Mouse (Mus musculus) embryonic fibroblast, embryonic 13.5 days (primary cell): ENCODE measurements around the gene Pknox1.

Experiments
- CTCF ChIP-seq: IDR thresholded peaks from 2 replicates; pipeline ENCODE4 v1.5.1; 2011; ENCODE audit warnings: mild to moderate bottlenecking, control low read depth, low read length, moderate library complexity, borderline replicate concordance; ENCODE audit not compliant: insufficient read depth
- POLR2A ChIP-seq: IDR thresholded peaks from 2 replicates; pipeline ENCODE4 v1.6.1; 2011; ENCODE audit warnings: low read depth, mild to moderate bottlenecking, control low read depth, low read length, moderate library complexity

DNA sequence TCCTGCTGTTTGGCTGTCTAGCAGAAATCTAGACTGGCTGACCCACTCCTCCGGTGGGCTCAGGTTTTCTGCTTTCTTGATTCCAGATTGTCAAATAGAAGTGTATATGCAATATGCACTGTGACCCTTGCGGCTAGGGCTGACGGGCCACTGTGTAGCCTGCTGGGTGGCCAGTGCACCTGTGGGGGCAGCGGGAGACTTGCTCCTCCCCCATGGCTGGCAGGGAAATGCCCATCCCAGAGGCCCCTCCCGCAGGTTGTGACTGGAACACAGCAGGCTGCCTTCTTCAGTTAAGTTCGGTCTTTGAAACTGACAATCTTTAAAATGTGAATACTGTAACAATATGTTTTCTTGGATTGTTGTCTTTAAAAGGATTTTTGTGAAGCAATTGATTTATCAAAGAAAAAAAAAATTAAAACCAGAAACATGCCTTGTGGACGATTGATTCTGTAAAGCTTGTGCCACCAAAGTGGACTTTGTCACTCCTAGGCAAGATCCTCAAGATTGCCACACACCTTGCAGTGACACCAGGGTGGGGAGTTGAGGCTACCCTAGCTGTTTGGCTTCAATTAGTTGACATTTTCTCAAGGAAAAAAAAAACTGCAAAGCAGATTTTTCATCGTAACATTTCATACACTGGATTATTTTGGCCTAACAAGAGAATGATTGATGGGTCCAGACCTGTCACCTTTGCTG, 42.9 kb downstream of the Pknox1 start:
- TF ChIP-seq POLR2A (no peak), CTCF (no peak)
